9 mouse cellular contexts compared by ENCODE assay signal in the genomic region with DNA sequence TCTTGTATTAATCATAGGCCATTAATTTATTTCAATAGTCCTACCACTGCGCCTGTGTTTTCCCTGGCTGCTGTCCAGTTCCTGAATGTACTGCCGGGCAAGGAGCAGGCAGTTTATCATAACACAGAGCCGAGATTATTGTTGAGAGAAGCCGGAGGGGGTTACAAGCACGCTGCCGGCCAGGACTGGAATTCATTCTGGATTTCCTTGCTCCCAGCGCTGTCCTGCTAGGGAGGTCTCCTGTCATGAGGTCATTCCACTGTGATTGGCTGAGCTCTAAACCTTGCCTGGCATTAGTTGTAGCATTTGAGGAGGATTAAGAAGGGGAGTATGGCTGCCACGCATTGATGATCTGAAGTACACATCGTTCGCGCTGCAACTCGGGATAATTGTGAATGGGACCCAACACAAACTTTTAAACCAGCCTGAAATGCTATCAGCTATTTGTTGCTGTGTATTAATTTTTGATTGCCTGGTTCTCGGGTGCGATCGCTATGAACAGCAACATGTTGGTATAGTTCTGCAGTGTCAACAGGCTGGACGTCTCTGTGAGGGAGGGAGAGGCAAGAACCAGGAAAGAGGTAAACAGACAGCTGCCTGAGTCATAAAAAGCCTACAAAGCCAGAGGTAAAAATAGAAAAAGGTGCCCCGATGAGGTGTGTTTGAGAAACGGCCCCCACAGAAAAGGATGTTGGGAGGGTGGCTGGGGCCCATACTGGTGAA. TPM values are rescaled to one million over a fixed set of nuclear protein-coding genes. Genes with fewer than 3 reads are reported as not detected.
DNase-seq lines count a peak whose midpoint lies in the region; ATAC-seq lines count a peak whose summit lies in the region.
"Had no signal": no experiment of that assay in that cellular context is flagged by ENCODE, and none has a peak within 500 bp of the region (broad histone marks: within the 10 kb centered on the region; RNA-seq: fewer than 3 reads in every experiment).

No protein-coding gene starts in this region.

- 23% methylated on average over 18 of the region's 18 CpGs for WGBS in heart, embryonic 13.5 days
- 9% methylated on average over 18 of the region's 18 CpGs for WGBS in kidney, embryonic 15.5 days
- WGBS in midbrain, embryonic 11.5 days = 24% methylated on average over 18 of the region's 18 CpGs

- peak overlapping the region; percentile 17; the same call in 1 of the 2 replicates for H3K4me3 ChIP-seq in heart, embryonic 13.5 days
- peak overlapping the region; percentile 18 for H3K4me3 ChIP-seq in kidney, embryonic 15.5 days (replicated peaks)
- H3K4me3 ChIP-seq in midbrain, embryonic 11.5 days (ENCODE audit: low read depth, low read length) = no peak overlapping the region

- peak; percentile 10 for DNase-seq in layer of hippocampus, adult 11-12 months (ENCODE audit: low spot score)
- no peak for DNase-seq in layer of hippocampus, postnatal 25 days (ENCODE audit: extremely low spot score in 1 of 2, low spot score in 1 of 2)
- DNase-seq in embryo, embryonic 11.5 days (ENCODE audit: low read depth, low spot score) = peak; percentile 57
- DNase-seq in midbrain, embryonic 11.5 days (ENCODE audit: low spot score, missing footprints) = peak; percentile 90
- DNase-seq in urinary bladder, postnatal 36 days (ENCODE audit: low spot score in 2 of 2) = peak; percentile 52 to 59
- DNase-seq in thymus, postnatal 36 days = no peak

- peaks cover 16% of the 10 kb centered on the region; the same call in 1 of the 2 replicates for H3K27me3 ChIP-seq in heart, embryonic 13.5 days (replicated peaks)
- no peaks in the 10 kb centered on the region for H3K27me3 ChIP-seq in kidney, embryonic 15.5 days
- H3K27me3 ChIP-seq in midbrain, embryonic 11.5 days (ENCODE audit: control insufficient read depth, insufficient read depth, low read length) = peaks cover 25% of the 10 kb centered on the region; the same call in 1 of the 2 replicates

- H3K4me2 ChIP-seq in heart, embryonic 13.5 days = peak overlapping the region; percentile 63
- peak overlapping the region; percentile 46 for H3K4me2 ChIP-seq in kidney, embryonic 15.5 days
- peak overlapping the region; percentile 30; the same call in 1 of the 2 replicates for H3K4me2 ChIP-seq in midbrain, embryonic 11.5 days

- peak; percentile 75; the same call in 1 of the 2 replicates for ATAC-seq in heart, embryonic 13.5 days (ENCODE audit: extremely low read depth, insufficient number of reproducible peaks, low FRiP score, low TSS enrichment)
- peak; percentile 86 for ATAC-seq in kidney, embryonic 15.5 days (replicated peaks; ENCODE audit: low FRiP score)
- ATAC-seq in midbrain, embryonic 11.5 days (ENCODE audit: low FRiP score) = peak; percentile 77

- peak overlapping the region; percentile 55 for H3K27ac ChIP-seq in heart, embryonic 13.5 days (replicated peaks)
- peak overlapping the region; percentile 86 for H3K27ac ChIP-seq in kidney, embryonic 15.5 days
- H3K27ac ChIP-seq in midbrain, embryonic 11.5 days (ENCODE audit: low read depth, low read length) = no peak overlapping the region

- no peaks in the 10 kb centered on the region for H3K36me3 ChIP-seq in heart, embryonic 13.5 days
- no peaks in the 10 kb centered on the region for H3K36me3 ChIP-seq in kidney, embryonic 15.5 days
- no peaks in the 10 kb centered on the region for H3K36me3 ChIP-seq in midbrain, embryonic 11.5 days (ENCODE audit: control insufficient read depth, insufficient read depth, low read length)

- H3K4me1 ChIP-seq in heart, embryonic 13.5 days = peaks cover 36% of the 10 kb centered on the region
- peaks cover 46% of the 10 kb centered on the region for H3K4me1 ChIP-seq in kidney, embryonic 15.5 days
- H3K4me1 ChIP-seq in midbrain, embryonic 11.5 days (ENCODE audit: control insufficient read depth, insufficient read depth, low read length) = peaks cover 25% of the 10 kb centered on the region

- H3K9me3 ChIP-seq in heart, embryonic 13.5 days = peaks cover 5% of the 10 kb centered on the region; the same call in 1 of the 2 replicates
- peaks cover 6% of the 10 kb centered on the region; the same call in 1 of the 2 replicates for H3K9me3 ChIP-seq in kidney, embryonic 15.5 days (replicated peaks)
- no peaks in the 10 kb centered on the region; the same call in 1 of the 2 replicates for H3K9me3 ChIP-seq in midbrain, embryonic 11.5 days (ENCODE audit: control insufficient read depth, low read length)

- H3K9ac ChIP-seq in heart, embryonic 13.5 days = peak overlapping the region; percentile 34; the same call in 1 of the 2 replicates
- H3K9ac ChIP-seq in kidney, embryonic 15.5 days = no peak overlapping the region
- H3K9ac ChIP-seq in midbrain, embryonic 11.5 days (ENCODE audit: low read length) = no peak overlapping the region

RNA-seq across cellular contexts. Expression of a gene that starts 42.5 kb away (rescaled TPM):
- not detected for total RNA-seq in layer of hippocampus, postnatal 25 days (2021)
- polyA plus RNA-seq in heart, embryonic 13.5 days (2015; fragmentation: Nextera tagmentation; extraction: Ambion mirVana) = 0.36 and 0.97 TPM in 2 replicates
- 1.1 and 2.6 TPM in 2 replicates for polyA plus RNA-seq in kidney, embryonic 15.5 days (2015; fragmentation: Nextera tagmentation; extraction: Ambion mirVana)
- 0.88 and 1.0 TPM in 2 replicates for polyA plus RNA-seq in midbrain, embryonic 11.5 days (2014; fragmentation: Nextera tagmentation; extraction: Ambion mirVana)
- total RNA-seq: gastrocnemius, postnatal 4 days had no signal

Comparison
In these comparisons a context has a peak if more than half of its experiments do, and no peak if none do; other contexts are left out.
1. DNase-seq: peak in layer of hippocampus, adult 11-12 months (single experiment), embryo, embryonic 11.5 days (single experiment), midbrain, embryonic 11.5 days (single experiment) and urinary bladder, postnatal 36 days (2 of 2); none in layer of hippocampus, postnatal 25 days (0 of 2) and thymus, postnatal 36 days (0 of 2).
2. Peak in every context shown above with its lines, with median percentiles within 50 percentile points of each other: ATAC-seq and H3K4me2 ChIP-seq.